Mouse (Mus musculus) retina, adult 2 months (tissue): Measurements from ENCODE around the gene Luc7l3.

Experiments
- DNase-seq: peaks from one replicate; pipeline ENCODE4 v3.0.0-alpha.2; 2012; ENCODE audit warnings: low read depth, low spot score

Gene Luc7l3

GRCm38 (mm10) chr11:94321931-94322400 is at the start of gene Luc7l3:
Luc7l3 (minus strand) TSS chr11:94321988.
- peak; percentile 79 for DNase-seq

DNA sequence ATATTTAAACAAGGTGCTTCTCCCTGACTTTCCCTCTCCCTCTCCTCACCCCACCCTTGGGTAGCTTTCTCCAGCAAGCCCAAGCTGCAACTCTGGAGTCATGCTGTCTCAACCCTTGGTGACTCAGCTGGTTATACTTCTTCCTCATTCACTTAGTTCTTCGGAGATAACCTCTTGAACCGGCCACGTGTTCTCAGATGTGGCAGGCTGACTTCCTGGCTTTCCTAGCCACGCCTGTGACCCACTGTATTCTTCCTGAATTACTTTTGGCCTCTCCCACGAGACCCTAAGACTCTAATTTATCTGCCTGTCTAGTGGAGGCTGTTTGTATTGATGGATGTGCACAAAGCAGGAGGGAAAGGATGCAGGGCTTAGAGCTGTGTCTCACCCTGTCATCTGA is 49.0 kb upstream of the Luc7l3 start:
- no peak for DNase-seq

DNA sequence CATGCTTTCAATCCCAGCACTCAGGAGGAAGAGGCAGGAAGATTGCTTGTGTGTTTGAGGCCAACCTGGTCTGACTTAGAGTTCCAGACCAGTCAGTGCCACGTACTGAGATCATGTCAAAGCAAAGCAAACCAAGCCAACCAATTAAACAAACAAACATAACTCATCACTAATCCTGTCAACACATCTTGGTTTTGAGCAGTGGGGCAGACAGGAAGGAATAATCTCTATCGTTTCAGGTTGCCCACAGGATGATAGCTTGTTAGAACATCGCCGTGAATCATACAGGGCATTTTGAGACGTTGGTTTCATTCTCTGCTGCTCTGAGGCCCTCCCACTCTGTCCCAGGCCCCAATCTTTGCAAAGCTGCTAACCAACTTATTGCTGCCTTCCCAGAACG is 48.2 kb upstream of the Luc7l3 start:
- DNase-seq: no peak

DNA sequence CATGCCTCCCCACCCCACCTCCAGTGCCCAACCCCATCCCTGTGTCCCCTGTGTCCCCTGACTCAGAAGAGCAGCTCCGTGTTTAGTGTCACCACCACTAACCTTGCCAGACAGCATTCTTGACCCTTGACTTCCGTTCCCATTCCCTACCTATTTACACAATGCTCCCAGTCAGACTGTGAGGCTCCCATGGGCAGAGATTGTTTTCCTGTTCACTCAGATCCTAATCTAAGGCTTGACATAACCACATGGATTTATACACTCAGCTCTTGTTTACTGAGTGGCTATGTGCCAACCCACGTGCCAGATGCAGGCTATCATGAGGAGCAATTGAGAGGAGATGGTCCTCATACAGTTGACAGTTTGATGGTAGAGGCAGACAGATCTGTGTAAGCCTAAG is 43.6 kb upstream of the Luc7l3 start:
- DNase-seq: no peak

DNA sequence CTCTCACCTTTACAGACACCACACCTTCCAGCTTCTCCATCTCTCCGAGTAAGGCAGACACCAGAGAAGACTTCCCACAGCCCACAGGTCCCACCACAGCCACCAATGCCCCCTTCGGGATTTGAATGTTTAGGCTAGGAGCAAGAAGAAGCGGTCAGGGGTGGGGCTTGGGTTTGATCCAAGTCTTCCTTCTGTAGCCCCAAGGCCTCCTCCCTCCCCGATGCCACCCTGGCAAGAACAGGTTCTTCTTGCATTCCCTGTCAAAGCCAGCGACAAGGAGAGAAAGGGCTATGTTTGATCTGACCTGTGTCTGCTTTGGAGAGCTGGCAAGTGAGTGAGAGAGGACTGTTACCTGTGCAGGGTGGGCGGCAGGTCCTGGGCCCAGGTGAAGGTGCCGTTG is 41.9 kb upstream of the Luc7l3 start:
- no peak for DNase-seq

GRCm38 (mm10) chr11:94362101-94362500 is 40.3 kb upstream of the Luc7l3 start:
- DNase-seq: no peak

DNA sequence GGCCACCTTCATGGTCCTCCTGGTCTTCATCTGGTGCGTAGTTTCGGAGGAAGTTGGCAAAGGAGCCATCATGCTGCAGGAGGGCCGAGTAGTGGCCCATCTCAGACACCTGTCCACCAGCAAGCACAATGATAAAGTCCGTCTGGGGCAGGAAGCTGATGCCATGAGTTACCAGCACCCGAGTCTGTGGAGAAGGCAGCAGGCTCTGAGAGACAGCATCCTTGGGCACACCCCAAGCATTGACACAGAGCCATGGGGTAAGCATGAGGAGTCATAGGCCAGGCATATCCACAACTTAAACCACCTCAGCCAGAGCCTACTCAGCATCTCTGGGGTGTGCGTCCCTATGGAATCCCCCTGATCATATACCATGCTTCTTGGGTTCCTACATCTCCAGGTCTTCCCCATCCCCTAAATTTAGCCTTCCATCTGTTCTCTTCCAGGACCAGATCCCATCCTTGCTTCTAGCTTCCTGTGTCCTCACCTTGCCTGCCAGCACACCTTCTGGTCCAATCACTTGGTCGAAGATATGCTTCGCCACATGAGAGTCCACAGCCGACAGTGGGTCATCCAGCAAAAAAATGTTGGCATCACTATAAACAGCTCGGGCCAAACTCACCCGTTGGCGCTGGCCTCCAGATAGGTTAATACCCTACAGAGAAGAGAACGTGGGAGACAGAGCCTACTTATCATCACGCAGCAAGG is 39.5 kb upstream of the Luc7l3 start:
- DNase-seq: no peak

GRCm38 (mm10) chr11:94359168-94359567 is 37.4 kb upstream of the Luc7l3 start:
- DNase-seq: no peak

DNA sequence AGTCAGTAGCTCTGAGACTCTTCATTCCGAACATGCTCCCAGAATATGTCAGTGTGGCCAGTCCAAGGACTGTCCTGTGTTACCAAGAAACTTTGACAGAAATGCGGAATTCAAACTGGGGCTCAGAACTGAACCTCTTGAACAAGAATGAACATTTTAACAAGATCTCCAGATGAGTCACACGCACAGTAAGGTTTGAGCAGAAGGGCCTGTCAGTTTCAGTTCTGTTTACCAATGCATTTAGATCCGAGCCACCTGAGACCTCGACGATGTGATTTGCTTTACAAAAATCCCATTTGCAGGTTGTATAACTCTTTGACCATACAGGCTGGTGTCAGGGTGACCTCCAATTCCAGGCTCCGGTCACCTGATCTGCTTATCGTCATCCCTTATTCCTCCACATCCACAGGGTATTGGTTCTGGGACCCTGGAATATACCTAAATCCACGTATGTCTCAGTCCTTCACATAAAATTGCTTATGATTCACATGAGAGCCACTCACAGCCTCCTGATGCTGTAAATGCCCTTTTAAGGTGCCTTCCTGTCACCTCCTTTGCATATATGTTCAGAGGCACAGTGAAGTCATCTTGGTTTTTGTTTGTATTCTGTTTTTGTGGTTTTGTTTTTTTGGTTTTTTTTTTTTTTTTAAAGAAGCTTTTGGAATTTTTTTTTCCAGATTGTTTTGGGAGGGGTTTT is 33.9 kb upstream of the Luc7l3 start:
- no peak for DNase-seq

DNA sequence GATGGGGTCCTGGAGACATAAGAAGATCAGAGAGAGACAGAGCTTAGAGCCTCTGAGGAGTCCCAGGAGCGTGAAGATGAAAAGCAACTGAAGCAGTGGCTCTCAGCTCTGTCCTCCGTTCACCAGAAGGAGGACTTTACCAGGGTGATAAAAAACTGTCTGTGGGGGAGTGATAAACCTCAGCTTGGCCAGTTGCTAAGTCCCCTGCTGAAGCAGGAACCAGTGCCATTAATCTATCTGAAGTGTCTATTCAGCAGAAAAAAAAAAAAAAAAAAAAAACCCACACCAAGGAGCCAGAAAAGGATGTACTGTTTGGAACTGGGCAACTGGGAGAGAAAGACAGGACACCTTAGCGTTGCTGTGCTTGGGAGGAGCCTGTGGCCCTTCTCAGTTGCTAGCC is 29.3 kb upstream of the Luc7l3 start:
- no peak for DNase-seq

- DNase-seq: no peak
These were observed 28.5 kb upstream of the Luc7l3 start for GRCm38 (mm10) chr11:94350337-94350736.

DNA sequence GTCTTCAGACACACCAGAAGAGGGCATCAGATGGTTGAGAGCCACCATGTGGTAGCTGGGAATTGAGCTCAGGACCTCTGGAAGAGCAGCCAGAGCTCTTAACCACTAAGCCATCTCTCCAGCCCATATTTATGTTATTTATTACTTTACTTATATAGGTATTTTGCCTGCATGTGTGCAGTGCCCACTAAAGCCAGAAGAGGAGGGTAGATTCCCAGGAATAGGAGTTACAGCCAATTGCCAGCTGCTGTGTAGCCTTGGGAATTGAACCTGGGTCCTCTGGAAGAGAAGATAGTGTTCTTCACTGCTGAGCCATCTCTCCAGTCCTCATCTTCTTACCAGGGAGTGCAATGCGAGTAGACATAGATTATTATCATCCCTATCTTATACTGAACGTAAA is 28.1 kb upstream of the Luc7l3 start:
- DNase-seq: no peak

DNA sequence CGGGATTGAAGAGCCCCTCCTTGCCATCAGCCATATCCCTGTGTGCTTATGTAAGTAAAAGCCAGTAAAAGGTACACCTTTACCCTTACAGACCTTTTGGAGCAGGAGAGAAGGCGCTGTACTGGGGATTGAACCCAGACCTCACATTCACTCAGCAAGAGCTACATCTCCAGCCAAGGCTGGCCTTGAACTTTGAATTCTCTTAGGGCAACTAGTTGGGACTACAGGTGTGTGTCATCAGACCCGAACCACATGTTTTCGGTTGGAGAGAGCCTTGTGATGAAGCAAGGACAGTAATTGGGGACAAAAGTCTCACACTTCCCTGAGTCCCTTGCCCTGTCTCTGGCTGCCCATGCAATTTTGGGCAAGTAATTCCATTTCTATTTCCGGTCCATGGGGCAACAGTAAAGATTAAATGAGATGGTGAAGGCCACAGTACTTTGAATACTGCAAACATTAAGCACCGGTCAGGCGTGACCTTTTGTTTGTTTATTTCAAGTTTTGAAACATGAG is 25.3 kb upstream of the Luc7l3 start:
- DNase-seq: no peak

- DNase-seq: no peak
These were observed 24.8 kb upstream of the Luc7l3 start for GRCm38 (mm10) chr11:94346611-94347010.

GRCm38 (mm10) chr11:94345926-94346325 is 24.1 kb upstream of the Luc7l3 start:
- DNase-seq: no peak

DNA sequence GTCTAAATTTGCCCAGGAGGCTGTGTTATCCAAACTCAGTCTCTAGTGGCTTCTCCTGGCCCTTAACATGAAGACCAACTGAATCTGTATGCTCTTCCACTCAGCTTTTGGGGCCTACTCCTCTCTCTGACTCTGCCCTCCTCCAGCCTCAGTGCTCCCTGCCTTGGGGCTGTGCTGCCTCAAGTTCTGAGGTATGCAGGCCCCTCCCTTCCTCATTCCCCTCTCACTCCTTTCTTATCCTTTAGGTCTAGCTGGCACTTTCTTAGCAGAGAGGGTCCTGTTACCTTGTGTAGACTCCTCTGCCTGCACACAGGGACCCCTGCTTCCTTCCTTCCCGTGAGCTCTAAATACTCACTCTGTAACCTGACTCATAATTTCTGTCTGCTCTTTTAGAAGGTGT is 22.7 kb upstream of the Luc7l3 start:
- no peak for DNase-seq

DNA sequence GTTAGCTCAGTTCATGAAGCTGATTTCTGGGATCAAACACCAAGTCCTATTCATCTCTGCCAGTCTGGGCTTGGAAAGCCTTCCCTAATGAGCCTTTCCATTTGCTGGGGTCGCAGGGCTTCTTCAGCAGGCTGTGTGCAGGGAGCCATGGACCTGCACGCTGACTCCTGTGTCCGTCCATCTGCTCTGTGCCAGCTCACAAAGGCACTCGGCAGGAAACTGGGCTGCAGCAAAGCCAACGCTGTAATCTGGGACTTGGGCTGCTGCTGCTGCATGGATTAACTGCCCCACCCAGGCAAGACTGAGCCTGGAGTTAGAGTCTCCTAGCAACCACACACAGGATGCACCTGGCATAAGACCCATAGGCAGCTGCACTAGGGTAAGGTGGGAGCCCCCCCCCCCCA is 22.2 kb upstream of the Luc7l3 start:
- DNase-seq: peak; percentile 23

- no peak for DNase-seq
These were observed 20.5 kb upstream of the Luc7l3 start for GRCm38 (mm10) chr11:94342114-94342905.

DNA sequence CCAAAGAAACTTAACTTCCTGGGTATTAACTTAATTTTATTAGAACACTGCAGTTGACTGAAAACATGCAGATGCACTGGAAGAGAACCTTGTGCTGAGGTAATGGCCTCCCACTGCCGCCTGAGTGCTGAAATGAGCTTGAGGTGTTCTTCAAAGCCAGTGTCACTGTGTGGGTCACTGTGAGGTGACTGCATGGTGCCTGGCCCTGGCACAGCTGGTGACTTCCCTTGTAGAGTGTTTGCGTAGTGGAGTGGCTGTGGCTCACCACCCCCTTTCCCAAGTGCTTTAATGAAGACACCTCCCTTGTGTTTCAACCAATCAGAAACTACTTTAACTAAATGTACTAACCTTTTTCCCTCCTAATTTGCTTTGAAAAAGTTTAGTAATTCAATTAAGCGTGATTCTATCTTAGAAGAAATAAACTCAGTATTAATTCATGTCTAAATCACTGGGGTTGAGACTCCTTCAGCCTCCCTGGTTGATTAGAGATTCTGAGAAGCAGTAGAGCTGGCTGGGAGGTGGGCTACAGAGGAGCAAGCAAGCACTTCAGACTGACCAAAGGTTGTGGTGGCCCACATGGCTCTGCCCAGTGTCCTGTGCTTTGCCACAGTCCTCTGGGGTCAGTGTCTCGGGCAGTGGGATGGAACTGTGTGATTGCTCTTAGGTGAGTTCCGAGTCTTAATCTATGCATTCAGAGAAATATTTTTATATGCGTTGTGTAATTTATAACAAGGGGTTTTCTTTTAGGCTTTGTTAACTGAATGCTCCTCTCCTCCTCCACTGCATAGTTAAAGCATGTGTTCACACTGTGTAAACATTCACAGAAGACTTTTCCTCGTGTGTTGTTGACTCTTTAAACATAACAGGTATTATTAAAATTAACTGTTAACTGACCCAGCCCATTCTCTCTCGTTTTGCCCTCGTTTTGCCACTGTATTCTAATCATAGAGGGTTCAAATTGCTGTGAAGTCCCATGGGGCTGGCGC is 19.5 kb upstream of the Luc7l3 start:
- no peak for DNase-seq

- DNase-seq: peak; percentile 44
These were observed 18.2 kb upstream of the Luc7l3 start for GRCm38 (mm10) chr11:94339732-94340585.
